Mouse (Mus musculus) left cerebral cortex, postnatal 10 days (tissue): ENCODE results near the gene Calb2. TPM values are rescaled to one million over a fixed set of nuclear protein-coding genes. Genes with fewer than 3 reads are reported as not detected.

ENCODE experiments used
- DNase-seq, 2 experiments: peaks; one replicate each; pipeline ENCODE4 v3.0.0; 2021 to 2022; ENCODE audit warnings: low spot score in 2 of 2, mixed read lengths in 1 of 2; ENCODE audit errors: extremely low spot score in 1 of 2
- intact Hi-C: fragments of 180-260 bp; cut with DNase I; formaldehyde crosslinking; loops from one replicate; pipeline ENCODE4 v1.15.1; 2025
- total RNA-seq, 2 experiments: library from RNA; stranded (reverse); gene quantifications; 2 replicates each; pipeline ENCODE4 v1.2.3; 2021

The Calb2 gene
- total RNA-seq: 10 to 100 TPM; 59.2 to 70.7 TPM

GRCm38 (mm10) chr8:110168046-110168445 lies at the start of gene Calb2:
TSS of gene Calb2 (minus strand) at chr8:110168210.
- DNase-seq: peak; percentile 67 to 82
- intact Hi-C loops: loop anchor here (1.0 kb wide), 1 partner anchor 310 kb away; no protein-coding TSS in a partner anchor

DNA sequence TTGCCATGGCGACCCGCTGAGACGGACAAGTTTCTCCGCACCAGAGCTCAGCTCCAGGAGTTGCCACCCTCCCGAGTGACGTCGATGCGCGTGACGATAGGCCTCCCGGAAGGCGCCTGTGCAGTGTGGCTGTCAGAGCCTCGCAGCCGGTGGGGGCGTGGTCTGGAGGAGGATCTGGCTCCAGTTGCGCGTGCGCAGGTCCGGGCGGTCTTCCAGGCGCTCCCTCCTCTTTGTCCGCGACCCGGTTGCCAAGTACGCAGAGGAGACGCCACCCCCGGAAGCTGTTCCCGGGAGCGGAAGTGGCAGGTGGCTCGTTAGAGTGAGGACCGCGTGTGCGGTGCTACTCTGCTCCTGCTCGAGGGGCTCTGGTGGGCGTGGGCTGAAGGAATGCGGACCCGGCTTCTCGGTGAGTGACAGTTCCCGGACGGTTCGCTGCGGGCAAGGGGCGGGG lies 49.7 kb upstream of the Calb2 start:
- peak; percentile 100 for DNase-seq
- intact Hi-C loops: no loop called here

DNA sequence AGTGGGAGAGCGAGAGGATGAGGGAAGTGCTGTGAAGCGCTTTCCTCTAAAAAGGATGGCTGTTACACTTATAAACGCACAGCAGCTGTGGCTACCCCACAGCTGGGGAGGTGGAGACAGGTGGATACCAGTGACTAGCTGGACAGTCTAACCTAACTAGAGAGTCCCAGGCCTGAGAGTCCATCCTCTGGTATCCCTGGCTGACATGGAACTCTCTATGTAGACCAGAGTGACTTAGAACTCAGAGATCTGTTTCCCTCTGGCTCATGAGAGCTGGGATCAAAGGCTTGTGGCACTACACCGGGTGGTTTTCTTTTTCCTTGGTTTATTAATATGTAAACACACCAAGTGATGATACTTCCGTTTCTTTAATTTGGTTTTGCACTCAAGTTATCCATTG lies 49.2 kb upstream of the Calb2 start:
- no peak for DNase-seq
- intact Hi-C loops: no loop called here

- no peak for DNase-seq
- intact Hi-C loops: no loop called here
Observed at GRCm38 (mm10) chr8:110216253-110216652, 48.2 kb upstream of the Calb2 start.

GRCm38 (mm10) chr8:110215365-110215764 lies 47.4 kb upstream of the Calb2 start, which contains the start of gene Cmtr2:
TSS of gene Cmtr2 (plus strand) at chr8:110215665.
- no peak for DNase-seq
- intact Hi-C loops: no loop called here

GRCm38 (mm10) chr8:110201806-110202205 lies 33.8 kb upstream of the Calb2 start:
- no peak for DNase-seq
- intact Hi-C loops: no loop called here

DNA sequence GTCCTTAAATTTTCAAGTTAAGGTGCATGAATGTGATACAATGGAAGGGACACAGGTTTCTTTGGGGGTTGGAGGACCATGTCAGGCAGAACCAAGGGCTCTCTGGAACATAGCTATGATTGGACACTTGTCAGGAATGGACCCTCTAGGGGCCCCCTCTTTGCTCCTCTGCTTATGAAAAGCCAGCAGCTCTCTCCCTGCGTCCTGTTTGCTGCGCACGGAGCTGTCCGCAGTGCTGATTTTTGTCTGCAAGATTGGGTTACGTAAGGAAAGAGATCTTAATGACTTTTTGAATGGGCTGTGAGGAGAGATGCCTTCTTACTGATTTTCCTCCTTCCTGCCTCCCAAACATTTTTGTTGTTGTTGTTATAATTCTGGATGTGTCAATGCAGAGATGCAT lies 28.7 kb upstream of the Calb2 start:
- intact Hi-C loops: no loop called here
- DNase-seq: no peak

GRCm38 (mm10) chr8:110188961-110189750 lies 21.1 kb upstream of the Calb2 start:
- DNase-seq: peak in 1 of 2 experiments; percentile 22
- intact Hi-C loops: no loop called here

DNA sequence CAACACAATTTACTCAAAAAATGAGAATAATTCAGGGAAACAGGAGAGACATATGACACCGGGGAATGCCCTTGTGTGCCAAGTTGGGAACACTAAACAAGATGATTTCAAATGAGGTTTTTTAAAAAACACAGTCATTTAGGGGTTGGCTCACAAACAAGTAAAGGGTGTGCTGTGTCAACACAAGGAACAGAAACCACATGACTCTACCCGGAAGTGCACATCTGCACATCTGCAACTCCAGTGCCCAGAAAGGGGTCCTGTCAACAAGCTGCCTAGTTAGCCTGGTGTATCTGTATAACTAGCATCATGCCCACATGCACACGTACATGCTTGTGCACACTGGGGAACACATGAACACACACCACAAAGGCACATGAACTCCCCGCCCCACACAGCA lies 17.5 kb upstream of the Calb2 start:
- intact Hi-C loops: no loop called here
- no peak for DNase-seq

DNA sequence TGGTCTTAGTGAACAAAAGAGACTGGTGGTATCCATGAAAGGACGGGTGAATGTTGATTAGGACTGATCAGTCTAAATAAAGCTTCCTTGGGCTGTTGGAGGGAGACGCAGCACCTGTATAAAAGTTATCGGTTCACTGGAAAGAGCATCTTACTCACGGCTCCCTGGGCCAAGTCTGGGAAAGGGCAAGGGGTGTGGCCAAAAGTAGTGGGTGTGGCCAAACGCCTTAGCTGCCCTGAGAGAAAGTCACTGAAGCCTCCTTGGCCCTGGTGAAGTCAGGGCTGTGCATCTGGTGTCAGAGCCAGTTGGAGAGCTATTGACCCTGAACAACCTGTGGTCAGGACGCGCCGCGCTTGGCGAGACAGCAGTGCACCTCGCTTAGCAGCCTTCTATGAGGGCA lies 15.7 kb upstream of the Calb2 start:
- intact Hi-C loops: no loop called here
- DNase-seq: no peak

- DNase-seq: peak in 1 of 2 experiments; percentile 17
- intact Hi-C loops: no loop called here
Observed at GRCm38 (mm10) chr8:110182735-110183367, 14.8 kb upstream of the Calb2 start.

GRCm38 (mm10) chr8:110177359-110178155 lies 9.5 kb upstream of the Calb2 start:
- peak; percentile 44 to 83 for DNase-seq
- intact Hi-C loops: no loop called here

GRCm38 (mm10) chr8:110174826-110175225 lies 6.8 kb upstream of the Calb2 start:
- intact Hi-C loops: no loop called here
- no peak for DNase-seq

GRCm38 (mm10) chr8:110172161-110172560 lies 4.2 kb upstream of the Calb2 start:
- DNase-seq: no peak

GRCm38 (mm10) chr8:110166270-110166669 lies 1.7 kb downstream of the Calb2 start:
- intact Hi-C loops: no loop called here
- no peak for DNase-seq

More at GRCm38 (mm10) chr8:110172161-110172560, 4.2 kb upstream of the Calb2 start:
- intact Hi-C loops: no loop called here

- intact Hi-C loops: no loop called here
- no peak for DNase-seq
Observed at GRCm38 (mm10) chr8:110162007-110162406, 6.0 kb downstream of the Calb2 start.

DNA sequence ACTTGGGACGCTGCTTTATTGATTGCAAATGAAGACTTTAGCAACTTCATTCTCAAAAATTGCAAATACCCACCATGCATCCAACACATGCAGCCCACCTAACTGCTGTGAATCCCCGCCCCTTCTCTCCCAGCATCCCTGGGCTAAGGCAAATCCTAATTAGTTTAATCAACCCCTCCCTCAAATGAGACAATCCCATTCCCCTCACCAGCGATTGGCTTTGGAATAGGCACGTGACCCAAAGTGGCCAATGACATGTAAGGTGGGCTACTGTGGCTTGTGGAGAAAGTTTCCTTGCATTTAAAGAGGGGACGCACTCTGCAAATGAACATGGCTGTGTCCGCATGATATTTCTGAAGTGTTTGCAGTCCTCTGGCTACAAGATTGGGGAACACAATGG lies 15.1 kb downstream of the Calb2 start:
- no peak for DNase-seq

GRCm38 (mm10) chr8:110145538-110145937 lies 22.5 kb downstream of the Calb2 start:
- intact Hi-C loops: no loop called here
- peak; percentile 49 to 50 for DNase-seq

More for the DNA sequence above, 15.1 kb downstream of the Calb2 start:
- intact Hi-C loops: no loop called here

DNA sequence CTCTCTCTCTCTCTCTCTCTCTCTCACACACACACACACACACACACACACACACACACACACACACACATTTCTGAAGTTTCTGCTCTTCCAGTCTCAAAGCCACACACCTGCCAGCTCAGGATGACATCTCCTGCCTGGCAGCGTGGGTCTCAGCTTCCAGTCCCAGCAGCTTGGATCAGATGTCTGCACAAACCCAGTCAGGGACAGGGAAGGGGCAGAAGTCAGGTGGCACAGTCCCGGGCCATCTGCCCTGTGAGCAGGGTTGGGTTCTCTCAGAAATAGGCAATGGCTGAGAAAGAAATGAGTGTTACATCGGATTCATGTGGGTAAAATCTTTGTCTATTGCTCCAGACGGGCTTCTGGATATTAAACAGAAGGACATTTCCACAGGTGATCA lies 27.2 kb downstream of the Calb2 start:
- intact Hi-C loops: no loop called here
- no peak for DNase-seq
